Mouse (Mus musculus) lung, embryonic 14.5 days (tissue): ENCODE measurements around the gene Pth2. TPM values are rescaled to one million over a fixed set of nuclear protein-coding genes. Genes with fewer than 3 reads are reported as not detected.
A peak's percentile ranks its signal among the peaks of the same experiment; 100 is the strongest.

Experiments
- ATAC-seq: fragments of 200-750 bp; cut with Nextera tagmentation; 2 replicates; pipeline ENCODE4 v1.8.0; 2017; ENCODE audit warnings: mild to moderate bottlenecking, moderate TSS enrichment, moderate library complexity; ENCODE audit not compliant: insufficient read depth
- DNase-seq: peaks from one replicate; pipeline ENCODE4 v3.0.0-alpha.2; 2015
- H3K27ac ChIP-seq: fragments of 300-500 bp; sonication (generic); 2 replicates; pipeline ENCODE4 v1.5.1; 2014; ENCODE audit warnings: low read depth, mild to moderate bottlenecking, moderate library complexity
- H3K27me3 ChIP-seq: fragments of 300-500 bp; sonication (generic); 2 replicates; pipeline ENCODE4 v1.6.1; 2014; ENCODE audit warnings: low read length, control low read depth; ENCODE audit not compliant: insufficient read depth
- H3K36me3 ChIP-seq: fragments of 300-500 bp; sonication (generic); 2 replicates; pipeline ENCODE4 v1.6.1; 2014; ENCODE audit warnings: control low read depth; ENCODE audit not compliant: insufficient read depth
- H3K4me1 ChIP-seq: fragments of 300-500 bp; sonication (generic); 2 replicates; pipeline ENCODE4 v1.6.1; 2014; ENCODE audit warnings: antibody characterized with exemption, control low read depth; ENCODE audit not compliant: insufficient read depth
- H3K4me2 ChIP-seq: fragments of 300-500 bp; sonication (generic); 2 replicates; pipeline ENCODE4 v1.6.1; 2014; ENCODE audit warnings: mild to moderate bottlenecking
- H3K4me3 ChIP-seq: fragments of 300-500 bp; sonication (generic); 2 replicates; pipeline ENCODE4 v1.5.1; 2014; ENCODE audit warnings: low read depth, low read length
- H3K9ac ChIP-seq: fragments of 300-500 bp; sonication (generic); 2 replicates; pipeline ENCODE4 v1.6.1; 2014
- H3K9me3 ChIP-seq: fragments of 300-500 bp; sonication (generic); 2 replicates; pipeline ENCODE4 v1.6.1; 2016; ENCODE audit warnings: low read depth, low read length, control low read depth
- CTCF ChIP-seq: IDR thresholded peaks from 2 replicates; pipeline ENCODE4 v1.5.1; 2016; ENCODE audit warnings: antibody characterized with exemption, low read depth
- WGBS: fragments of 180-500 bp; shearing (Covaris S2); extraction: QIAGEN DNeasy Blood & Tissue Kit; methylation state at CpG from one replicate; pipeline ENCODE4 v1.1.7; 2014; 5-methylcytosine and 5-hydroxymethylcytosine counted together
- polyA plus RNA-seq: library from polyadenylated mRNA; unstranded; fragments of >200 nt; fragmentation: Nextera tagmentation; extraction: Ambion mirVana; gene quantifications from 2 replicates; pipeline ENCODE4 v1.2.1, GENCODE M21; 2014

Gene Pth2
- polyA plus RNA-seq, 1 experiment from 2014 or later = not detected

- Histone ChIP-seq H3K4me2 (no peak overlapping the region), H3K27me3 (peaks cover 13% of the 10 kb centered on the region; the same call in 1 of the 2 replicates), H3K9me3 (no peaks in the 10 kb centered on the region), H3K27ac (no peak overlapping the region), H3K36me3 (no peaks in the 10 kb centered on the region), H3K4me3 (no peak overlapping the region), H3K4me1 (no peaks in the 10 kb centered on the region), H3K9ac (no peak overlapping the region)
- no peak for TF ChIP-seq CTCF
- peak; percentile 49 for DNase-seq
- peak; percentile 39; the same call in 1 of the 2 replicates for ATAC-seq
- WGBS = 5% methylated on average over 8 of the region's 8 CpGs
Observed at GRCm38 (mm10) chr7:45191803-45192363, 11.1 kb downstream of the Pth2 start.

- no peak for TF ChIP-seq CTCF
- ATAC-seq (no peak), DNase-seq (no peak)
- Histone ChIP-seq H3K27ac (no peak overlapping the region), H3K4me3 (no peak overlapping the region), H3K4me2 (no peak overlapping the region), H3K27me3 (peaks cover 9% of the 10 kb centered on the region; the same call in 1 of the 2 replicates), H3K9ac (no peak overlapping the region), H3K9me3 (no peaks in the 10 kb centered on the region), H3K36me3 (no peaks in the 10 kb centered on the region), H3K4me1 (no peaks in the 10 kb centered on the region)
- WGBS = 78% methylated on average over 7 of the region's 7 CpGs
Observed at GRCm38 (mm10) chr7:45192585-45193310, 12.0 kb downstream of the Pth2 start.

GRCm38 (mm10) chr7:45193406-45193805, 12.6 kb downstream of the Pth2 start:
- no peak overlapping the region for H3K4me2 ChIP-seq
- no peaks in the 10 kb centered on the region for H3K4me1 ChIP-seq
- no peak overlapping the region for H3K27ac ChIP-seq
- WGBS = 59% methylated on average over 5 of the region's 5 CpGs
- 0 out of 2 replicates have a peak, but pooled peaks have one; percentile 15 for TF ChIP-seq CTCF
- no peak for DNase-seq
- H3K9me3 ChIP-seq = no peaks in the 10 kb centered on the region
- no peaks in the 10 kb centered on the region for H3K36me3 ChIP-seq
- H3K4me3 ChIP-seq = no peak overlapping the region
- no peak overlapping the region for H3K9ac ChIP-seq
- no peak for ATAC-seq
- peaks cover 9% of the 10 kb centered on the region; the same call in 1 of the 2 replicates for H3K27me3 ChIP-seq

GRCm38 (mm10) chr7:45193871-45194785, 13.3 kb downstream of the Pth2 start:
- Histone ChIP-seq H3K4me1 (no peaks in the 10 kb centered on the region), H3K36me3 (no peaks in the 10 kb centered on the region), H3K9ac (no peak overlapping the region), H3K4me2 (no peak overlapping the region), H3K9me3 (no peaks in the 10 kb centered on the region), H3K27me3 (0 out of 2 replicates have a peak, but pooled peaks cover 4% of the 10 kb centered on the region), H3K27ac (no peak overlapping the region), H3K4me3 (no peak overlapping the region)
- TF ChIP-seq CTCF = no peak
- ATAC-seq (no peak), DNase-seq (no peak)
- 70% methylated on average over 17 of the region's 17 CpGs for WGBS

GRCm38 (mm10) chr7:45195341-45196175, 14.8 kb downstream of the Pth2 start:
- no peak for DNase-seq
- no peak for TF ChIP-seq CTCF
- Histone ChIP-seq H3K9ac (no peak overlapping the region), H3K36me3 (no peaks in the 10 kb centered on the region), H3K27me3 (no peaks in the 10 kb centered on the region), H3K4me3 (no peak overlapping the region), H3K4me2 (no peak overlapping the region), H3K9me3 (no peaks in the 10 kb centered on the region), H3K27ac (no peak overlapping the region), H3K4me1 (no peaks in the 10 kb centered on the region)
- WGBS = 47% methylated on average over 13 of the region's 13 CpGs
- no peak for ATAC-seq

- WGBS = 76% methylated on average over 4 of the region's 4 CpGs
- H3K36me3 ChIP-seq = no peaks in the 10 kb centered on the region
- no peak for ATAC-seq
Observed at GRCm38 (mm10) chr7:45196176-45196535, 15.4 kb downstream of the Pth2 start.

More at GRCm38 (mm10) chr7:45196176-45196535, 15.4 kb downstream of the Pth2 start:
- Histone ChIP-seq H3K4me3 (no peak overlapping the region), H3K4me1 (no peaks in the 10 kb centered on the region), H3K27me3 (no peaks in the 10 kb centered on the region), H3K9me3 (no peaks in the 10 kb centered on the region), H3K27ac (no peak overlapping the region), H3K9ac (no peak overlapping the region), H3K4me2 (no peak overlapping the region)
- no peak for TF ChIP-seq CTCF
- DNase-seq = no peak
